Mouse (Mus musculus) olfactory bulb, adult 2 months (tissue): ENCODE data around the gene Tnfaip8l1. TPM values are rescaled to one million over a fixed set of nuclear protein-coding genes. Genes with fewer than 3 reads are reported as not detected.
A peak's percentile ranks its signal among the peaks of the same experiment; 100 is the strongest.

Source experiments
- H3K27ac ChIP-seq: fragments of 200-500 bp; 2 replicates; pipeline ENCODE4 v1.5.1; 2012; ENCODE audit warnings: low read depth, low read length; ENCODE audit not compliant: insufficient read depth
- H3K4me1 ChIP-seq: fragments of 200-500 bp; 2 replicates; pipeline ENCODE4 v1.6.1; 2012; ENCODE audit warnings: low read length; ENCODE audit not compliant: control insufficient read depth, insufficient read depth
- H3K4me3 ChIP-seq: fragments of 200-500 bp; 2 replicates; pipeline ENCODE4 v1.5.1; 2012; ENCODE audit warnings: mild to moderate bottlenecking, low read depth, low read length, moderate library complexity; ENCODE audit not compliant: insufficient read depth
- CTCF ChIP-seq: fragments of 200-500 bp; IDR thresholded peaks from 2 replicates; pipeline ENCODE4 v1.5.1; 2012; ENCODE audit warnings: low read depth, mild to moderate bottlenecking, low read length, moderate library complexity; ENCODE audit not compliant: insufficient read depth
- POLR2A ChIP-seq: fragments of 200-500 bp; IDR thresholded peaks from 2 replicates; pipeline ENCODE4 v1.6.1; 2012; ENCODE audit warnings: mild to moderate bottlenecking, low read depth, low read length, moderate library complexity; ENCODE audit not compliant: insufficient read depth
- WGBS: fragments of 180-500 bp; shearing (Covaris S2); methylation state at CpG from one replicate; pipeline ENCODE4 v1.1.7; 2018; 5-methylcytosine and 5-hydroxymethylcytosine counted together
- polyA plus RNA-seq: library from polyadenylated mRNA; stranded (reverse); fragments of >200 nt; gene quantifications from 2 replicates; pipeline ENCODE4 v1.2.4, GENCODE M21; 2012; ENCODE audit warnings: low replicate concordance; ENCODE audit not compliant: missing spikeins, insufficient read depth, insufficient read length

Tnfaip8l1 gene
- polyA plus RNA-seq, 1 experiment = not detected

DNA sequence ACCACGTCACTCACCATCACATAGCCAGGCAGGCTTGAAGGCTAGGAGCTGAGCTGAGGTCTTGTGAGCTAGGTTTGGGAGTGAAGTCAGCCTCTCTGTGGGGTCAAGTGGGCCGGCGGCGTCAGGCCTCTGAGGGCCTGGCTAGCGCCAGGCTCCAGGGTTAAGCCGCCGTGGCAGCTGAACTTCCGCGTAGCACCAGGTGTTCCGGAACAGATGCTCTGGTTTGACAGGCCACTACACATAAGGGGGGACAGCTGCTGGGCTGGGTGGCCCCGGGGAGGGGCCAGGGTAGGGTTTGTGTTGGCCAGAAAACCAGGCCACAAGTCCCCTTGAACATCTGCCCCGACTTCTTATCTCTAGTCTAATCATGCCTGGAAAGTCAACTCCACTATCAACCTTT, 14.9 kb upstream of the Tnfaip8l1 start:
- peaks cover 19% of the 10 kb centered on the region for H3K4me1 ChIP-seq
- no peak for TF ChIP-seq CTCF
- no peak for TF ChIP-seq POLR2A
- WGBS = 87% methylated on average over 12 of the region's 12 CpGs

DNA sequence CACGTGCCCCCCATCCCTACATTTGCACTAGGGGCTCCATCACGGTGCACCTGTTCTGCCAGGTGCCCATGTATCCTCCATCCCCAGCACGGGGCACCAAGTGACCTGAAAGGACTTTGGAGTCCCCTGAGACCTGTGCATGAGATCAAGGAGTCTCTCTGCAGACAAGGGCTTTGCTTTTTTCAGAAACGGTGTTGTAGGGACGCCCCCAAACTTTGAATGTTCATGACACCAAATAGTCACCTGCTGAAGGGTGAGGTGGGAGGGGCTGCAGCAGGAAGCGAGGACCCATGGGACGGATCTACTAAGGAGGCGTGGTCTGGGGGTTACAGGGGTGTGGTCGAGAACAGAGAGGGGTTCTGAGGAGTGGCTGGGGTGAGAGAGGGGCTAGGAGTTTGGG, 14.0 kb upstream of the Tnfaip8l1 start:
- WGBS = 31% methylated on average over 9 of the region's 9 CpGs
- TF ChIP-seq POLR2A (no peak), CTCF (no peak)
- Histone ChIP-seq H3K27ac (no peak overlapping the region), H3K4me3 (no peak overlapping the region), H3K4me1 (peaks cover 18% of the 10 kb centered on the region)

More for the DNA sequence above, 14.9 kb upstream of the Tnfaip8l1 start:
- Histone ChIP-seq H3K4me3 (no peak overlapping the region), H3K27ac (no peak overlapping the region)

DNA sequence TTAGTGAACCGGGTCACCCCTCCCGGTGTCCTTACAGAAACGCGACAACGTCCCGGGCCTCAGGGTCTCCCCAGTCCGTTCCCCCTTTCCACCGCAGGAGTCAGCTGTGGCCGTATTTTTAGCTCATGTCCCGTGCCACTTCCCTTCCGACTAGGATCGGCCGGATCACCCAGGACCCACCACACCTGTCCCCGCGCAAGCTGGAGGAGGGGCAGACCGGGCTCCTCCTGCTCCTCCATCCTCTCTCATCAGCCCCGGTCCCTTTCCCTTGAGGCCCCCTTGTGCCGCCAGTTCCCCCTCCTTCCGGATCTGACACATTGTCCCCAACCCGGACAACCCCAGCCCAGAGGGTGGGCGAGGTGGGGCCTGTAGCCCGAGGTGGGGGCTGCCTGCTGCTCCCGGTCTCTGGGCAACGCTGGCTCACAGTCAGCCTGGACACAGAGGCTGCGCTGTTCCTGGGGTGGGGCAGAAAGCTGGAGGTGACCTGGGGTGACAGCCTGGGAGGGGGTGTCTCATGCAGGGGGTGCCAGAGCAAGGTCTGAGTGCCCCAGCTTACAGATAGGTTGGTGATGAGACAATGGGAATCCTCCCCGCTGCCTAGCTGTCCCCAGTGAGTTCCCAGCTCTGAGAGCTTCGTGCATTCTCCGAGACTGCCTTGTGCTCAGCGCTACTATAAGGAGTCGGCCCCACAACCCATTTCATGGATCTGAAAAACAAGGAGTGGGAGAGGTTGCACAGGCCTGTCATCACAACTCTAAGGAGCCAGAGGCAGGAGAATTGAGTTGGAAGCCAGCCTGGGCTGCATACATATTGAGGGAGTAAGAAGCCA, 13.3 kb upstream of the Tnfaip8l1 start:
- TF ChIP-seq POLR2A (no peak), CTCF (no peak)
- peaks cover 18% of the 10 kb centered on the region for H3K4me1 ChIP-seq
- 5% methylated on average over 30 of the region's 30 CpGs for WGBS
- no peak overlapping the region for H3K27ac ChIP-seq
- H3K4me3 ChIP-seq = peak overlapping the region; percentile 25; the same call in 1 of the 2 replicates

DNA sequence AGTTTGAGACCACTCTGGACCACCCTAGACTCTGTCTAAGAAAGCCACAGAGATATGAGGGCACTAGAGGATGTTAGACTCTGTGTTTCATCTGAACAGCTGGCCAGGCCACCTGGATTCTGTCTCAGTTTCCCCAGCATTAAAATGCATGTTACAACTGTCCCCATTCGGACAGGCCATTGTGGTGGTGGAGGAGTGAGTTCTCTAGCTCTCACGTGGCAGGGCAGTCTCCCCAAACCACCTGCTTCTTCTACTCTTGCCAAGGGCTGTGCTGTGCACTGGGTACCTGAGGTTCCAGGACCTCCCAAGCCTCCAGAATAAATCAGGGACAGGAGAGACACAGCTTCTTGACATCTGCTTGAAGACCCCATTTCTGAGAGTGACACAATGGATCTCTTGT, 12.4 kb upstream of the Tnfaip8l1 start:
- TF ChIP-seq POLR2A = no peak
- no peak for TF ChIP-seq CTCF
- peaks cover 18% of the 10 kb centered on the region for H3K4me1 ChIP-seq
- no peak overlapping the region for H3K27ac ChIP-seq
- WGBS = 69% methylated on average over 2 of the region's 2 CpGs
- H3K4me3 ChIP-seq = no peak overlapping the region

DNA sequence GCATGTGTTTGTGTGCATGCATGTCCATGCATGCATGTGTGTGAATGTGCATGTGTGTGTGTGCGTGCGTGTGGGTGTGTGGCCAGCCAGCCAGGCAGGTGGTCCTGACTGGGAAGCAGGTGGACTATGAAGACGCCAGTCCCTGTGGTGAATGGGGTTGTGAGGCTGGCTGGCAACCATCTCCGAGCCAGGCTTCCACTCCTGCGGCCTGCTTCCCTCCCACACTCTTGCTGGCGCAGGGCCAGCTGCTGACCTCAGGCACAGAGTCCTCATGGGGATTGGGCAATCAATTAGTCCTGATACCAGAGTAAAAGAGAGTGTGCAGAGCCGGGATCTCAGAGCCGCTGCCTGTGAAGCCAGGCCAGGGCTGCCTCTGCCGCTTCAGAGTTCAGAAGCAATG, 8.6 kb upstream of the Tnfaip8l1 start:
- no peak overlapping the region for H3K27ac ChIP-seq
- WGBS = 45% methylated on average over 9 of the region's 9 CpGs
- TF ChIP-seq POLR2A = no peak
- TF ChIP-seq CTCF = no peak
- no peak overlapping the region for H3K4me3 ChIP-seq
- H3K4me1 ChIP-seq = peaks cover 6% of the 10 kb centered on the region

DNA sequence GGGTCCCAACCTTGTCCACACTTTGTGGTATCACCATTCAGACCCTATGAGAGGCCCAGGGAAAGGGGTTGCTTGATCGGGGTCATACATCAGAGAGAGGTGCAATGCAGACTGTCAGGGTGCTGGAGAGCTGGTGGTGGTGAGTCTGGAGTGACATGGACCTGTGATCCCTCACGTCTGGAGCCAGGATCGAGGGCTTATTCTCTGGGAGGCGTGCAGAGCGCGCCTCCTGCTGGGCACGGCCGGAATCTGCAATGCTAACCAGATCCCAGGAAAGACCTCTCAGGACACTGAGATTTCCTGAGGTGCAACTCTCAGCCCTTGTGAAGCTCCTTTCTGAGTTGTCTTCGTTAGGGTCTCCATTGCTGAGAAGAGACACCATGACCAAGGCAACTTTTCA, 2.5 kb upstream of the Tnfaip8l1 start:
- WGBS = 3% methylated on average over 9 of the region's 9 CpGs
- Histone ChIP-seq H3K27ac (no peak overlapping the region), H3K4me1 (peaks cover 4% of the 10 kb centered on the region), H3K4me3 (no peak overlapping the region)
- TF ChIP-seq CTCF (peak; percentile 96), POLR2A (no peak)

DNA sequence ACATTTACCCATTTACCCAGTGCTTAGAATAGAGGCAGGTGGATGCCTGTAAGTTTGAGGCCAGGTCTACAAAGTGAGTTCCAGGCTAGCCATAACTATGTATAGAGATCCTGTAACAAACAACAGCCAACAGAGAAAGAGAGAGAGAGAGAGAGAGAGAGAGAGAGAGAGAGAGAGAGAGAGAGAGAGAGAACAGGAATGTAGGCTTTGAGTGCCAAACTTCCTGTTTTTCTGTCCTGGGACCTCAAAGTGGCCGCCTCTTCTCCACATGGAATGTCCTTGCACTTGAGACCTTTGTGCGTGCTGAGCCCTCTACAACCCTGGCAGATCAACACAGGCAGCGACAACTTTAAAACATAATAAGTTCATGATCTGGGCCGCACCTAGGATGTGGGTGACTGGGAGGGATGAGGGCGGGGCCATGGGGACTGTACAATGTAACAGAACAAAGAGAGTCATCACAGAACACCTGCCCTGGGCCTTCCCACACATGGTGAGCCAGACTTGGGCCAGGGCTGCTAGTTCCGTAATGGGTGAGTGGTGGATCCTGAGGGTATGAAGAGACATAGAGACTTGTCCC, 1.3 kb downstream of the Tnfaip8l1 start:
- WGBS = 86% methylated on average over 6 of the region's 6 CpGs
- Histone ChIP-seq H3K27ac (no peak overlapping the region), H3K4me3 (no peak overlapping the region), H3K4me1 (peaks cover 4% of the 10 kb centered on the region)
- no peak for TF ChIP-seq POLR2A
- no peak for TF ChIP-seq CTCF

DNA sequence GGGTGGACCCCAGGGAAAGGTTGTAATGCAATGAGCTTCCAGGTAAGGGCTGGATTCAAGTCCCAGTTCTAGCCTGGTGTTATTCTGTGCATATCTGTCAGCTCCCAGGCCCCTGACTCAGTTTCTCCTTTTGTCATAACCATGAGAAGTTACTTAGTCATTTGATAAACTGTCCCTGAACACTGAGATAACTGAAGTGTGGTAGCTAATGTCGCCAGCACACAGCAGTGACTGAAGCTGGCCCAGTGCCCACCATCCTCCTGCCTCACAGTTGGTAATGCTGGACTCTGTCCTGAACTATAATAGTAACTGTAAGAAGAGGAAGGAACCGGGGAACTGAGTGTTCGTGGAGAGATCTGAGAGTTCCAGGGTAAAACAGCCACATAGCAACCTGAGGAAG, 2.2 kb downstream of the Tnfaip8l1 start:
- no peak overlapping the region for H3K27ac ChIP-seq
- H3K4me1 ChIP-seq = peaks cover 4% of the 10 kb centered on the region
- no peak for TF ChIP-seq CTCF
- no peak for TF ChIP-seq POLR2A
- 75% methylated on average over 3 of the region's 3 CpGs for WGBS
- no peak overlapping the region for H3K4me3 ChIP-seq

DNA sequence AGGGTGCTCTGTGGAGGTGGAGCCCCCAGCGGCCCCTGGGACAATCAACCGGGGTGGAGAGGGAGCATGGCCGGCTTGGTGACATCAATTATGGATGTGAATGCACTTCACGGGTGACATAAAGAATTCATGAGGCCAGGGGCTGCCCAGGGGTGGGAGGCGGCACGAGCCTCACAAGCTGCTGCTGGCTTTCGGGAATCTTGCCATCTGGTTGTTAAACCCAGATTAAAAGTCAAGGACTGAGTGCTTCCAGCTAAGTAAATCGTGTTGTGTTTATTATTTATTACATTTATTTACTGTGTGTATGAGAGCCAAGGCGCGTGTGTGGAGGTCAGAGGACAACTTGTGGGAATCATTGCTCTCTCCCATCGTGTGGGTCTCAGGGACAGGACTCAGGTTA, 3.4 kb downstream of the Tnfaip8l1 start:
- H3K27ac ChIP-seq = no peak overlapping the region
- no peak for TF ChIP-seq POLR2A
- TF ChIP-seq CTCF = no peak
- H3K4me3 ChIP-seq = no peak overlapping the region
- 61% methylated on average over 11 of the region's 11 CpGs for WGBS
- peaks cover 8% of the 10 kb centered on the region for H3K4me1 ChIP-seq
